Comparison of ENCODE assay signal across 8 mouse cellular contexts in the genomic region with DNA sequence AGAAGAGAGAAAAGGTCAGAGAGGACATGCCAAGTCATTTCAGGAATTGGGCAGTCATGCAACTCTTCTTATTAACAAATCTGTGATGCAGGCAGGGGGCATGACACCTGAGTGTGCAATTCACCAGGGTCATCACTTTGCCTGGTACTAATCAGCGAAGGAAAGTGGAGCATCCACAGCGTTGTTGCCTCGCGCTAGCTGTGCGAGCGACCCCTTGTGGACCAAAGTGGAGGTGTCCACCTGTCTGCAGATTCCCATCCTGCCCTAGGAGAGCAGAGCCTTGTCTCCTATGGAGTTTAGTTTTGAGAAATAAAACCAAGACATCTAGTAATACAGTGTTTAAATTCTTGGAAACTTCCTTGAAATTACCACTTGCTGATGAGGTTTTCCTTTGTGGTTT.
A peak's percentile ranks its signal among the peaks of the same experiment; 100 is the strongest.
DNase-seq lines count a peak whose midpoint lies in the region; ATAC-seq and TF ChIP-seq lines count a peak whose summit lies in the region.

No protein-coding gene starts in this region.

- H3K4me2 ChIP-seq in hindbrain, embryonic 16.5 days (ENCODE audit: low read length), result no peak overlapping the region

- H3K27ac ChIP-seq in hindbrain, embryonic 10.5 days, result no peak overlapping the region
- H3K27ac ChIP-seq in hindbrain, embryonic 16.5 days (ENCODE audit: low read depth, low read length), result no peak overlapping the region
- no peak overlapping the region for H3K27ac ChIP-seq in left cerebral cortex, adult 2 months

- H3K27me3 ChIP-seq in hindbrain, embryonic 10.5 days (ENCODE audit: insufficient read depth, poor library complexity, severe bottlenecking), result no peaks in the 10 kb centered on the region
- no peaks in the 10 kb centered on the region for H3K27me3 ChIP-seq in hindbrain, embryonic 16.5 days (replicated peaks; ENCODE audit: control insufficient read depth, insufficient read depth, low read length)
- H3K27me3 ChIP-seq in E14TG2a.4 (ENCODE audit: insufficient read depth, low read length), result no peaks in the 10 kb centered on the region

- no peaks in the 10 kb centered on the region for H3K36me3 ChIP-seq in hindbrain, embryonic 10.5 days
- no peaks in the 10 kb centered on the region for H3K36me3 ChIP-seq in hindbrain, embryonic 16.5 days (ENCODE audit: control insufficient read depth, insufficient read depth, low read length)
- no peaks in the 10 kb centered on the region for H3K36me3 ChIP-seq in E14TG2a.4 (ENCODE audit: insufficient read depth, low read length)

- intact Hi-C loops in left cerebral cortex, adult 2 months (cut with DNase I), result no loop called here

- TF ChIP-seq POLR2A in brain, embryonic 14.5 days (IDR thresholded peaks at IDR 0.05; ENCODE audit: borderline replicate concordance, extremely low read depth, insufficient read depth, insufficient read length, poor library complexity, severe bottlenecking), result no peak

- H3K9me3 ChIP-seq in hindbrain, embryonic 10.5 days, result no peaks in the 10 kb centered on the region
- H3K9me3 ChIP-seq in hindbrain, embryonic 16.5 days (ENCODE audit: control insufficient read depth, low read length), result no peaks in the 10 kb centered on the region
- no peaks in the 10 kb centered on the region for H3K9me3 ChIP-seq in E14TG2a.4 (ENCODE audit: low read length)

- peak; percentile 70 for TF ChIP-seq CTCF in E14TG2a.4 (conservative IDR thresholded peaks at IDR 0.05; ENCODE audit: low read length)
- TF ChIP-seq CTCF in brain, embryonic 14.5 days (IDR thresholded peaks at IDR 0.05; ENCODE audit: borderline replicate concordance, extremely low read depth, insufficient read depth, insufficient read length), result peak; percentile 86
- peak; percentile 83 for TF ChIP-seq CTCF in left cerebral cortex, adult 2 months (IDR thresholded peaks at IDR 0.05)

- H3K4me1 ChIP-seq in hindbrain, embryonic 10.5 days (replicated peaks), result 0 out of 2 replicates have a peak, but pooled peaks cover 3% of the 10 kb centered on the region
- H3K4me1 ChIP-seq in hindbrain, embryonic 16.5 days (ENCODE audit: control insufficient read depth, insufficient read depth, low read depth, low read length), result no peaks in the 10 kb centered on the region
- no peaks in the 10 kb centered on the region for H3K4me1 ChIP-seq in E14TG2a.4 (replicated peaks; ENCODE audit: low read depth, low read length)

- H3K4me3 ChIP-seq in hindbrain, embryonic 10.5 days, result no peak overlapping the region
- no peak overlapping the region for H3K4me3 ChIP-seq in hindbrain, embryonic 16.5 days (ENCODE audit: low read length)
- no peak overlapping the region for H3K4me3 ChIP-seq in E14TG2a.4 (replicated peaks; ENCODE audit: low read length)
- H3K4me3 ChIP-seq in left cerebral cortex, adult 2 months, result no peak overlapping the region

- ATAC-seq in hindbrain, embryonic 16.5 days, result no peak

- no peak overlapping the region for H3K9ac ChIP-seq in hindbrain, embryonic 16.5 days (ENCODE audit: low read depth, low read length)

- peak; percentile 62 for DNase-seq in hindbrain, embryonic 10.5 days (ENCODE audit: low spot score)
- DNase-seq in brain, embryonic 14.5 days (ENCODE audit: low read depth), result peak; percentile 55
- peak; percentile 43 for DNase-seq in forelimb bud, embryonic 11.5 days (ENCODE audit: low read depth, low spot score)
- DNase-seq in left cerebral cortex, adult 2 months (ENCODE audit: extremely low spot score in 1 of 2, low spot score in 2 of 2), result peak; percentile 50 to 76
- DNase-seq in retina, postnatal 1 day, result peak; percentile 49
- DNase-seq in thymus, postnatal 36 days, result no peak

- WGBS in hindbrain, embryonic 10.5 days, result 6% methylated on average over 6 of the region's 6 CpGs
- 7% methylated on average over 6 of the region's 6 CpGs for WGBS in hindbrain, embryonic 16.5 days

Comparison
In these comparisons a context has a peak if more than half of its experiments do, and no peak if none do; other contexts are left out.
1. DNase-seq: peak in hindbrain, embryonic 10.5 days (single experiment), brain, embryonic 14.5 days (single experiment), forelimb bud, embryonic 11.5 days (single experiment), left cerebral cortex, adult 2 months (2 of 2) and retina, postnatal 1 day (single experiment); none in thymus, postnatal 36 days (0 of 2).
2. Peak in every context shown above with its lines, with median percentiles within 50 percentile points of each other: CTCF ChIP-seq.